Mouse (Mus musculus) E14TG2a.4 (cell line): ENCODE measurements around the gene Pcnx3.

ENCODE experiments used
- CTCF ChIP-seq: conservative IDR thresholded peaks from 2 replicates; pipeline ENCODE4 v1.5.1; 2014; ENCODE audit warnings: low read length
- POU5F1 ChIP-seq: IDR thresholded peaks from 2 replicates; pipeline ENCODE4 v1.6.1; 2014; ENCODE audit warnings: low read length, borderline replicate concordance

DNA sequence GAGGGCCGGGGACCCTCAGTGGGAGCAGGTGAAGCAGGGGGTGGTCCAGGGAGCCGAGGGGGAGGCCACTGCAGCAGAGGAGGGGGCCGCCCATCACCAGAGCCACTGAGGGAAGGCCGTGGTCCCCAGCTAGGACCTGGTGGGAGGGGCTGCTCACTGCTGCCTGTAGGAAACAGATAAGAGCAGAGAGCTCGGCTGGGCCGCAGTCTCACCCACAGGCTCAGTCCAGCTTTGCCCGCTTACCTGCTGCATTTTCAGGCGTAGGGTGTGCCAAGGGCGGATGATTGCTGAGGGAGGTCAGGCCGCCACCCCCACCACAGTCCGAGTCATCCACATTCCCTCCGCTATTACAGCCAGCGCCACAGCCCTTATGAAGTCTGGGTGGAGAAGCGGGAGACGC is 23.2 kb downstream of the Pcnx3 start:
- TF ChIP-seq CTCF (no peak), POU5F1 (no peak)
